Comparison of ENCODE assay signal across 11 mouse cellular contexts in genomic region chr13:40744111-40744805, GRCm38 (mm10). TPM values are rescaled to one million over a fixed set of nuclear protein-coding genes. Genes with fewer than 3 reads are reported as not detected.
DNase-seq lines count a peak whose midpoint lies in the region; ATAC-seq lines count a peak whose summit lies in the region.
"Had no signal": no experiment of that assay in that cellular context is flagged by ENCODE, and none has a peak within 500 bp of the region (broad histone marks: within the 10 kb centered on the region; RNA-seq: fewer than 3 reads in every experiment).

No protein-coding gene starts in this region.

- WGBS in heart, embryonic 14.5 days = 1% methylated on average over 19 of the region's 19 CpGs
- WGBS in forebrain, embryonic 11.5 days = under 1% methylated on average over 19 of the region's 19 CpGs
- 1% methylated on average over 19 of the region's 19 CpGs for WGBS in limb, embryonic 12.5 days

- intact Hi-C loops in heart, postnatal 36 days (cut with DNase I) = loop anchor here (10.0 kb wide), 1 partner anchor 1559 kb away; no protein-coding TSS in a partner anchor
- intact Hi-C loops in left cerebral cortex, postnatal 4 days (cut with DNase I) = loop anchor here (10.0 kb wide), 2 partner anchors 1099 to 1749 kb away; no protein-coding TSS in a partner anchor

- ATAC-seq in heart, embryonic 14.5 days (ENCODE audit: insufficient number of reproducible peaks, insufficient read depth, low FRiP score, low read depth) = no peak
- no peak for ATAC-seq in forebrain, embryonic 11.5 days (replicated peaks; ENCODE audit: low FRiP score)
- ATAC-seq in limb, embryonic 12.5 days (ENCODE audit: insufficient number of reproducible peaks, insufficient read depth, low FRiP score, low TSS enrichment, low read depth) = no peak
- ATAC-seq in erythroblast, adult 5-6 weeks (replicated peaks; ENCODE audit: low FRiP score, poor library complexity, severe bottlenecking) = no peak
- ATAC-seq: CD4-positive, CD25-positive, alpha-beta regulatory T cell, adult 4 months had no signal

- H3K9me3 ChIP-seq in heart, embryonic 14.5 days (ENCODE audit: control insufficient read depth, low read length) = peaks cover 3% of the 10 kb centered on the region; the same call in 1 of the 2 replicates
- H3K9me3 ChIP-seq in forebrain, embryonic 11.5 days (ENCODE audit: control insufficient read depth, low read length) = peaks cover 3% of the 10 kb centered on the region; the same call in 1 of the 2 replicates
- peaks cover 4% of the 10 kb centered on the region; the same call in 1 of the 2 replicates for H3K9me3 ChIP-seq in limb, embryonic 12.5 days

- peaks cover 75% of the 10 kb centered on the region for H3K27me3 ChIP-seq in heart, embryonic 14.5 days (ENCODE audit: control insufficient read depth, insufficient read depth, low read length)
- H3K27me3 ChIP-seq in forebrain, embryonic 11.5 days (ENCODE audit: control insufficient read depth, insufficient read depth, low read length) = peaks cover 68% of the 10 kb centered on the region
- peaks cover 70% of the 10 kb centered on the region for H3K27me3 ChIP-seq in limb, embryonic 12.5 days

- H3K27ac ChIP-seq in heart, embryonic 14.5 days (replicated peaks in 1 of 2; ENCODE audit: control insufficient read depth in 1 of 2, insufficient read depth in 1 of 2, low read depth in 2 of 2, low read length in 2 of 2) = no peak overlapping the region
- no peak overlapping the region for H3K27ac ChIP-seq in forebrain, embryonic 11.5 days (ENCODE audit: low read depth, low read length)
- no peak overlapping the region for H3K27ac ChIP-seq in limb, embryonic 12.5 days
- H3K27ac ChIP-seq: macrophage had no signal

- H3K4me1 ChIP-seq in heart, embryonic 14.5 days (ENCODE audit: control insufficient read depth in 2 of 2, insufficient read depth in 2 of 2, low read length in 2 of 2) = peaks cover 0 to 10% of the 10 kb centered on the region in 2 experiments; a peak in 3 of 4 replicates
- peaks cover 5% of the 10 kb centered on the region; the same call in 1 of the 2 replicates for H3K4me1 ChIP-seq in forebrain, embryonic 11.5 days (replicated peaks; ENCODE audit: control insufficient read depth, insufficient read depth, low read length)
- peaks cover 8% of the 10 kb centered on the region for H3K4me1 ChIP-seq in limb, embryonic 12.5 days (replicated peaks)

- peak overlapping the region; percentile 58 for H3K4me2 ChIP-seq in heart, embryonic 14.5 days (ENCODE audit: low read length)
- peak overlapping the region; percentile 31; the same call in 1 of the 2 replicates for H3K4me2 ChIP-seq in forebrain, embryonic 11.5 days (ENCODE audit: low read depth, low read length, severe bottlenecking)
- peak overlapping the region; percentile 52 for H3K4me2 ChIP-seq in limb, embryonic 12.5 days

- peak overlapping the region in 1 of 2 experiments; percentile 18; a peak in 2 of 4 replicates for H3K4me3 ChIP-seq in heart, embryonic 14.5 days (ENCODE audit: control insufficient read depth in 1 of 2, insufficient read depth in 1 of 2, low read depth in 1 of 2, low read length in 2 of 2)
- H3K4me3 ChIP-seq in forebrain, embryonic 11.5 days (ENCODE audit: low read depth, low read length) = peak overlapping the region; percentile 1; the same call in 1 of the 2 replicates
- H3K4me3 ChIP-seq in limb, embryonic 12.5 days (replicated peaks) = peak overlapping the region; percentile 32

- no peaks in the 10 kb centered on the region for H3K36me3 ChIP-seq in heart, embryonic 14.5 days (ENCODE audit: control insufficient read depth, insufficient read depth, low read length)
- no peaks in the 10 kb centered on the region for H3K36me3 ChIP-seq in forebrain, embryonic 11.5 days (ENCODE audit: control insufficient read depth, insufficient read depth, low read length)
- H3K36me3 ChIP-seq in limb, embryonic 12.5 days = no peaks in the 10 kb centered on the region

- no peak for DNase-seq in heart, postnatal 36 days
- peak; percentile 59 for DNase-seq in ES-CJ7 (ENCODE audit: low read depth, low spot score)
- peak; percentile 52 for DNase-seq in forebrain, embryonic 11.5 days (ENCODE audit: low spot score)
- no peak for DNase-seq in right cerebral cortex, postnatal 4 days
- no peak for DNase-seq in left cerebral cortex, postnatal 4 days
- DNase-seq: cerebellum, adult 8-10 months had no signal

- H3K9ac ChIP-seq in heart, embryonic 14.5 days (ENCODE audit: low read length) = no peak overlapping the region
- H3K9ac ChIP-seq in forebrain, embryonic 11.5 days (ENCODE audit: low read length) = no peak overlapping the region
- peak overlapping the region; percentile 19; the same call in 1 of the 2 replicates for H3K9ac ChIP-seq in limb, embryonic 12.5 days (replicated peaks)

RNA-seq across cellular contexts. Expression of gene Tfap2a, which starts 6.1 kb away (rescaled TPM):
- 0.22 TPM in 1 of 2 replicates, not detected in the other for polyA plus RNA-seq in heart, embryonic 14.5 days (2014; fragmentation: Nextera tagmentation; extraction: Ambion mirVana)
- total RNA-seq in heart, postnatal 36 days (2021) = under 1 TPM; 0.11 to 0.36 TPM
- polyA plus RNA-seq in forebrain, embryonic 11.5 days (2014; fragmentation: Nextera tagmentation; extraction: Ambion mirVana) = 3.3 and 3.6 TPM in 2 replicates
- 10.1 and 11.3 TPM in 2 replicates for polyA plus RNA-seq in limb, embryonic 12.5 days (2016; fragmentation: Nextera tagmentation; extraction: Ambion mirVana)
- not detected in 2 replicates for total RNA-seq in erythroblast, adult 5-6 weeks (2015; ENCODE audit: low replicate concordance)
- not detected in 2 replicates for total RNA-seq in erythroblast, adult 5-6 weeks (2017; ENCODE audit: low replicate concordance)
- under 1 TPM; 0.32 to 0.66 TPM for total RNA-seq in left cerebral cortex, postnatal 4 days (2021)

Comparison
In these comparisons a context has a peak if more than half of its experiments do, and no peak if none do; other contexts are left out.
1. DNase-seq: peak in ES-CJ7 (single experiment) and forebrain, embryonic 11.5 days (single experiment); none in heart, postnatal 36 days (0 of 2), right cerebral cortex, postnatal 4 days (single experiment) and left cerebral cortex, postnatal 4 days (single experiment).
2. Peak in every context shown above with its lines, with median percentiles within 50 percentile points of each other: H3K4me2 ChIP-seq.